ENCODE assay signal across 9 mouse cellular contexts in the genomic region with DNA sequence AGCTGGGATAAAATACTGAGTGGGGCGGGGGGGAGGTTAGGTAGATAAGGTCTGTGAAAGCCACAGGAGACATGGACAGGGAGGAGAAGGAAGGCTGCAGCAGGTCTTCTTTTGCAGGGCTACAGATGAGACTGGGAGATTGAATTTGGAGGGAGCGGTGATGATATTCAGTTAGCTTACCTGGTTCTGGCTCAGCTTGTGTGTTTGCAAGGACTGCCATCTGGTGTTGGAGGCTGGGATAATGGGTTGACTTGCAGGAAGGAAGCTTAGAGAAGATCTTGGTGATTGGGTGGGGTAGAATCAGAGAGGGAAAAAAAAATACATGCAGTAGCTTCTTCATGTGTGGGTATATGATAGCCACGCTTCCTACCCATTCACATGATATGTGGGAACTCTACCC. TPM values are rescaled to one million over a fixed set of nuclear protein-coding genes. Genes with fewer than 3 reads are reported as not detected.
DNase-seq lines count a peak whose midpoint lies in the region; ATAC-seq and TF ChIP-seq lines count a peak whose summit lies in the region.
"Had no signal": no experiment of that assay in that cellular context is flagged by ENCODE, and none has a peak within 500 bp of the region (broad histone marks: within the 10 kb centered on the region; RNA-seq: fewer than 3 reads in every experiment).

No protein-coding gene starts in this region.

- DNase-seq in cerebellum, adult 11 months: peak; percentile 19
- DNase-seq in cerebellum, adult 8-10 months: no peak
- peak; percentile 55 for DNase-seq in CD4-positive helper T cell, adult 2 months (ENCODE audit: low read depth, low spot score)
- peak; percentile 76 to 79 for DNase-seq in cerebellum, postnatal 10 days
- peak; percentile 38 to 51 for DNase-seq in left cerebral cortex, adult 8-10 months (ENCODE audit: low spot score in 2 of 2)
- DNase-seq in midbrain, postnatal 0 days (ENCODE audit: low spot score): peak; percentile 80

- 0 out of 2 replicates have a peak, but pooled peaks cover 4% of the 10 kb centered on the region for H3K27me3 ChIP-seq in hindbrain, embryonic 13.5 days
- peaks cover 10% of the 10 kb centered on the region for H3K27me3 ChIP-seq in midbrain, postnatal 0 days (ENCODE audit: insufficient read depth, low read length)

- H3K27ac ChIP-seq in hindbrain, embryonic 13.5 days: no peak overlapping the region
- H3K27ac ChIP-seq in midbrain, postnatal 0 days (ENCODE audit: low read depth, low read length): no peak overlapping the region

- no peaks in the 10 kb centered on the region for H3K9me3 ChIP-seq in hindbrain, embryonic 13.5 days
- H3K9me3 ChIP-seq in midbrain, postnatal 0 days (ENCODE audit: low read length): no peaks in the 10 kb centered on the region
- H3K9me3 ChIP-seq: G1E had no signal

- peak; percentile 14; the same call in 1 of the 2 replicates for ATAC-seq in hindbrain, embryonic 13.5 days (ENCODE audit: low FRiP score)
- ATAC-seq in midbrain, postnatal 0 days (ENCODE audit: low FRiP score): peak; percentile 66; the same call in 1 of the 2 replicates
- ATAC-seq in erythroid progenitor cell, adult 5-6 weeks (replicated peaks; ENCODE audit: low FRiP score, poor library complexity, severe bottlenecking): no peak

- H3K4me1 ChIP-seq in hindbrain, embryonic 13.5 days (replicated peaks): no peaks in the 10 kb centered on the region
- no peaks in the 10 kb centered on the region for H3K4me1 ChIP-seq in midbrain, postnatal 0 days (ENCODE audit: insufficient read depth, low read length)

- no peak overlapping the region for H3K4me3 ChIP-seq in hindbrain, embryonic 13.5 days
- no peak overlapping the region for H3K4me3 ChIP-seq in midbrain, postnatal 0 days (ENCODE audit: low read depth, low read length)

- H3K9ac ChIP-seq in hindbrain, embryonic 13.5 days: no peak overlapping the region
- no peak overlapping the region for H3K9ac ChIP-seq in midbrain, postnatal 0 days (replicated peaks; ENCODE audit: low read length, poor library complexity, severe bottlenecking)

- 37% methylated on average over 3 of the region's 3 CpGs for WGBS in hindbrain, embryonic 13.5 days
- WGBS in midbrain, postnatal 0 days: 29% methylated on average over 3 of the region's 3 CpGs

- H3K36me3 ChIP-seq in hindbrain, embryonic 13.5 days: no peaks in the 10 kb centered on the region
- no peaks in the 10 kb centered on the region for H3K36me3 ChIP-seq in midbrain, postnatal 0 days (ENCODE audit: insufficient read depth, low read length)
- H3K36me3 ChIP-seq: G1E had no signal

- peak; percentile 91 for TF ChIP-seq CTCF in midbrain, postnatal 0 days (IDR thresholded peaks at IDR 0.05)

- H3K4me2 ChIP-seq in hindbrain, embryonic 13.5 days: no peak overlapping the region
- H3K4me2 ChIP-seq in midbrain, postnatal 0 days (ENCODE audit: low read depth, low read length, poor library complexity, severe bottlenecking): no peak overlapping the region

RNA-seq across cellular contexts. Expression of gene Twistnb, which starts 5.1 kb away (rescaled TPM):
- polyA plus RNA-seq in hindbrain, embryonic 13.5 days (2015; fragmentation: Nextera tagmentation; extraction: Ambion mirVana): 47.7 and 48.1 TPM in 2 replicates
- 10 to 100 TPM in 3 of 4 experiments, 1 to 10 TPM in 1; 8.1 to 14.3 (median 13.3) TPM for total RNA-seq in left cerebral cortex, adult 8-10 months (2022)
- 14.6 and 22.4 TPM in 2 replicates for total RNA-seq in midbrain, postnatal 0 days (2014; rRNA removed)
- polyA plus RNA-seq in midbrain, postnatal 0 days (2015; fragmentation: Nextera tagmentation; extraction: Ambion mirVana): 60.5 and 65.9 TPM in 2 replicates
- total RNA-seq in erythroid progenitor cell, adult 5-6 weeks (2015; ENCODE audit: low replicate concordance): 7.9 and 17.2 TPM in 2 replicates
- 2.4 and 10.8 TPM in 2 replicates for total RNA-seq in erythroid progenitor cell, adult 5-6 weeks (2017; ENCODE audit: low replicate concordance)

RNA-seq across cellular contexts. Expression of gene Efcab10, which starts 29.7 kb away (rescaled TPM):
- polyA plus RNA-seq in hindbrain, embryonic 13.5 days (2015; fragmentation: Nextera tagmentation; extraction: Ambion mirVana): 3.6 and 5.1 TPM in 2 replicates
- total RNA-seq in left cerebral cortex, adult 8-10 months (2022): 1 to 10 TPM; 2.3 to 4.3 (median 3.2) TPM
- 0.76 TPM in 1 of 2 replicates, not detected in the other for total RNA-seq in midbrain, postnatal 0 days (2014; rRNA removed)
- polyA plus RNA-seq in midbrain, postnatal 0 days (2015; fragmentation: Nextera tagmentation; extraction: Ambion mirVana): 6.2 and 6.6 TPM in 2 replicates
- not detected in 2 replicates for total RNA-seq in erythroid progenitor cell, adult 5-6 weeks (2015; ENCODE audit: low replicate concordance)
- not detected in 2 replicates for total RNA-seq in erythroid progenitor cell, adult 5-6 weeks (2017; ENCODE audit: low replicate concordance)
- total RNA-seq: G1E had no signal
- polyA plus RNA-seq: G1E had no signal
